Mouse (Mus musculus): ENCODE measurements around the gene Rhbdl1. TPM values are rescaled to one million over a fixed set of nuclear protein-coding genes. Genes with fewer than 3 reads are reported as not detected.

Gene Rhbdl1
- polyA plus RNA-seq, 1 experiment: 0.67 TPM

DNA sequence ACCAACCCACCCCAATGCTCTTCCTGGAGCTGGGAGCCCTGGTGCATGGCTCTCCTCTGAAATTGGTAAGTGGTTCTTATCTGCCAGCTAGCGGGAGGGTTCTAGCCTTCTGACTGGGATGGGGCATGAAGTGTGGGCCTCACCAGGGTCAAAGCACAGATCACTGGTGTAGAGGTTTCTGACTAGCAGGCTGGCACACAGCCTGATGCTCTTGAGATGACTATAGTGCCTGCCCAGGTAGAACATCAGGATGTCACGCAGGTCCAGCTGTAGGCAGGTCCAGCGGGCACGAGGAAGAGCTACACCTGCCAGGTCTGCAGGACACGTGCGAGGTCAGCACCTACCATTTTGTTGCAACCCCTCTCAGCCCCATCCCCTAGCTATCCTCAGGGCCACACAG lies 23.1 kb upstream of the Rhbdl1 start:
- TF ChIP-seq CEBPB (IDR thresholded peaks at IDR 0.05; ENCODE audit: insufficient read depth, poor library complexity, severe bottlenecking): no peak
- TF ChIP-seq MYOD1 (IDR thresholded peaks at IDR 0.05; ENCODE audit: control insufficient read depth in 1 of 3, insufficient read length in 2 of 3, low read depth in 2 of 3): no peak
- no peak for TF ChIP-seq TCF3 (IDR thresholded peaks at IDR 0.05; ENCODE audit: insufficient read length, low read depth)
- TF ChIP-seq E2F4 (IDR thresholded peaks at IDR 0.05; ENCODE audit: insufficient read depth): no peak
- no peak for TF ChIP-seq POLR2AphosphoS2 (IDR thresholded peaks at IDR 0.05; ENCODE audit: insufficient read length, low read depth)
- no peak for TF ChIP-seq SRF (IDR thresholded peaks at IDR 0.05; ENCODE audit: control insufficient read depth, insufficient read length, low read depth)
- TF ChIP-seq MAX (IDR thresholded peaks at IDR 0.05; ENCODE audit: low read depth): no peak
- no peak for TF ChIP-seq USF1 (IDR thresholded peaks at IDR 0.05; ENCODE audit: low read depth)
- TF ChIP-seq TCF12 (IDR thresholded peaks at IDR 0.05; ENCODE audit: insufficient read depth, poor library complexity, severe bottlenecking): no peak
- TF ChIP-seq MYOG (IDR thresholded peaks at IDR 0.05; ENCODE audit: control insufficient read depth in 1 of 3, insufficient read depth in 1 of 3, insufficient read length in 2 of 3, low read depth in 2 of 3): no peak
- Histone ChIP-seq H3K4me2 (ENCODE audit: low read depth) (peak overlapping the region; percentile 86), H3K27me3 (ENCODE audit: control insufficient read depth, insufficient read depth, insufficient read length) (no peaks in the 10 kb centered on the region), H3K79me2 (ENCODE audit: control insufficient read depth, insufficient read depth) (no peaks in the 10 kb centered on the region), H3K4me3 (peak overlapping the region; percentile 32), H3K36me3 (ENCODE audit: control insufficient read depth, insufficient read depth) (no peaks in the 10 kb centered on the region), H3ac (ENCODE audit: control insufficient read depth, insufficient read length) (no peak overlapping the region)

GRCm38 (mm10) chr17:25844396-25844901 lies 7.4 kb upstream of the Rhbdl1 start, which contains the start of gene Rhot2:
Rhot2 (minus strand) TSS chr17:25844851.
- peaks cover 12% of the 10 kb centered on the region for H3K79me2 ChIP-seq (ENCODE audit: control insufficient read depth, insufficient read depth)
- H3K4me3 ChIP-seq: peak within 1 kb of the TSS; percentile 42
- H3K4me2 ChIP-seq (ENCODE audit: low read depth): peak within 1 kb of the TSS; percentile 80
- H3ac ChIP-seq (ENCODE audit: control insufficient read depth, insufficient read length): peak within 1 kb of the TSS; percentile 59
- H3K36me3 ChIP-seq (ENCODE audit: control insufficient read depth, insufficient read depth): peaks cover 4% of the 10 kb centered on the region
- H3K27me3 ChIP-seq (ENCODE audit: control insufficient read depth, insufficient read depth, insufficient read length): no peaks in the 10 kb centered on the region
- peak; percentile 84 for TF ChIP-seq POLR2AphosphoS2 (IDR thresholded peaks at IDR 0.05; ENCODE audit: insufficient read length, low read depth)
- TF ChIP-seq MAX (IDR thresholded peaks at IDR 0.05; ENCODE audit: low read depth): no peak
- TF ChIP-seq CEBPB (IDR thresholded peaks at IDR 0.05; ENCODE audit: insufficient read depth, poor library complexity, severe bottlenecking): no peak
- no peak for TF ChIP-seq TCF3 (IDR thresholded peaks at IDR 0.05; ENCODE audit: insufficient read length, low read depth)
- TF ChIP-seq POLR2A (IDR thresholded peaks at IDR 0.05; ENCODE audit: insufficient read length, low read depth): peak; percentile 91
- no peak for TF ChIP-seq TCF12 (IDR thresholded peaks at IDR 0.05; ENCODE audit: insufficient read depth, poor library complexity, severe bottlenecking)
- TF ChIP-seq SRF (IDR thresholded peaks at IDR 0.05; ENCODE audit: control insufficient read depth, insufficient read length, low read depth): no peak
- TF ChIP-seq USF1 (IDR thresholded peaks at IDR 0.05; ENCODE audit: low read depth): no peak
- TF ChIP-seq MYOG (IDR thresholded peaks at IDR 0.05; ENCODE audit: control insufficient read depth in 1 of 3, insufficient read depth in 1 of 3, insufficient read length in 2 of 3, low read depth in 2 of 3): peak in 1 of 3 experiments; percentile 4
- TF ChIP-seq REST (IDR thresholded peaks at IDR 0.05; ENCODE audit: insufficient read depth, insufficient read length): no peak

DNA sequence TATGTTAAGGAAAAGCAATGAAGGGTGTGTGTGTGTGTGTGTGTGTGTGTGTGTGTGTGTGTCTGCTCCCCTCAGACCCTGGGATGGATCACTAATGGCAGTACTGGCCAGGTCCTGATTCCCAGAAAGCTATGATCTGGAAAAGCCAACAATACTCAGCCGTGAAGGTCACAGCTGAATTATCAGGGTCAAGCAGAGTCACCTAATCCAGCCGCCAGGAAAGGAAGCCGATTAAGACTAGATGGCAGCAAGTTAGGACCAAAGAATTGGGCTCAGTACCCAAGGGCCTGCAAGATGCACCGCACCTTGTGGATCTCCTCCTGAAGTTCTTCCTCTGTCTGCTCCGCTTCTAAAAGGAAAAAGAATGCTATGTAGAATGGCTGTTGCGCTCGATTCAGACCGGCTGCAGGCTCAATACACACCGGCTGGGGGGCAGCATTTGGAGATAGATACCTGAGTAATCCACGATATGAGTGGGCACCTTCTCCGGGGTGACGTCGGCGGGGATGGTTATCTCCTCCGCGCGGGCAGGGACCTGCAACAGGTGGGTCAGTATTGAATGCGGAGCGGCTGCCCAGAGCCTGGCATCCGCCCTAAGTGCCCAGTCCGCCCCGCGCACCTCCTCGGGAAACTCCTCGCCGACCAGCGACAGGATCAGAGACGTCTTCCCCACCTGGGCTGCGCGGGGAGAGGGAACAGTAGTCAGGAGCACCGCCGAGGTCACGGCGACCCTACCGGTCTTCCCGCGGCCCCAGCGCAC lies 6.7 kb upstream of the Rhbdl1 start:
- Histone ChIP-seq H3K27me3 (ENCODE audit: control insufficient read depth, insufficient read depth, insufficient read length) (no peaks in the 10 kb centered on the region), H3K79me2 (ENCODE audit: control insufficient read depth, insufficient read depth) (peaks cover 12% of the 10 kb centered on the region), H3K4me3 (peak overlapping the region; percentile 42), H3K36me3 (ENCODE audit: control insufficient read depth, insufficient read depth) (peaks cover 4% of the 10 kb centered on the region), H3ac (ENCODE audit: control insufficient read depth, insufficient read length) (peak overlapping the region; percentile 59), H3K4me2 (ENCODE audit: low read depth) (peak overlapping the region; percentile 68)
- TF ChIP-seq MAX (IDR thresholded peaks at IDR 0.05; ENCODE audit: low read depth) (no peak), MYOG (IDR thresholded peaks at IDR 0.05; ENCODE audit: control insufficient read depth in 1 of 3, insufficient read depth in 1 of 3, insufficient read length in 2 of 3, low read depth in 2 of 3) (no peak), CEBPB (IDR thresholded peaks at IDR 0.05; ENCODE audit: insufficient read depth, poor library complexity, severe bottlenecking) (no peak), REST (IDR thresholded peaks at IDR 0.05; ENCODE audit: insufficient read depth, insufficient read length) (no peak), SRF (IDR thresholded peaks at IDR 0.05; ENCODE audit: control insufficient read depth, insufficient read length, low read depth) (no peak), POLR2AphosphoS2 (IDR thresholded peaks at IDR 0.05; ENCODE audit: insufficient read length, low read depth) (no peak), E2F4 (IDR thresholded peaks at IDR 0.05; ENCODE audit: insufficient read depth) (no peak), POLR2A (IDR thresholded peaks at IDR 0.05; ENCODE audit: insufficient read length, low read depth) (no peak), TCF3 (IDR thresholded peaks at IDR 0.05; ENCODE audit: insufficient read length, low read depth) (no peak), MYOD1 (IDR thresholded peaks at IDR 0.05; ENCODE audit: control insufficient read depth in 1 of 3, insufficient read length in 2 of 3, low read depth in 2 of 3) (no peak), TCF12 (IDR thresholded peaks at IDR 0.05; ENCODE audit: insufficient read depth, poor library complexity, severe bottlenecking) (no peak), USF1 (IDR thresholded peaks at IDR 0.05; ENCODE audit: low read depth) (no peak)

DNA sequence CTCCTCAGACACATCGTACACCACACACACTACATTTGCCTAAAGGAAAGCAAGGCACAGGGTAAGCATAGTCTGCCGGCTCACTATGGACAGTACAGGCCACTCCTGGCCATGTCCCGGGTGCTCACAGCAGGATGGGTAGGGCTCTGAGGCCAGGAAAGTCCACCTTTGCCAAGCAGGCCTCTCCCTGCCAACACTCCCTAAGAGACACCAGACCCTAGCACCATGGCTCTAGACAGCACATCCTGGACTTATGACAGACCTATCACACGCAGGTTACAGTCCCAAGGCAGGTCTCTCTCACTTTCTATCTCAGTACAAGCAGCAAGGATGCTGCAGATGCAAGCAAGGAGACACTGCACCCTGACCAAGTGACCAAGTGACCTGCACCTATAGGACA lies 6.0 kb upstream of the Rhbdl1 start:
- Histone ChIP-seq H3K79me2 (ENCODE audit: control insufficient read depth, insufficient read depth) (peaks cover 12% of the 10 kb centered on the region), H3K27me3 (ENCODE audit: control insufficient read depth, insufficient read depth, insufficient read length) (no peaks in the 10 kb centered on the region), H3K4me3 (peak overlapping the region; percentile 42), H3K36me3 (ENCODE audit: control insufficient read depth, insufficient read depth) (peaks cover 9% of the 10 kb centered on the region), H3ac (ENCODE audit: control insufficient read depth, insufficient read length) (peak overlapping the region; percentile 59), H3K4me2 (ENCODE audit: low read depth) (peak overlapping the region; percentile 68)
- no peak for TF ChIP-seq MYOG (IDR thresholded peaks at IDR 0.05; ENCODE audit: control insufficient read depth in 1 of 3, insufficient read depth in 1 of 3, insufficient read length in 2 of 3, low read depth in 2 of 3)
